Mouse (Mus musculus) forebrain, embryonic 15.5 days (tissue): ENCODE results near the gene Scg5. TPM values are rescaled to one million over a fixed set of nuclear protein-coding genes. Genes with fewer than 3 reads are reported as not detected.

Experiments
- ATAC-seq: fragments of 200-750 bp; cut with Nextera tagmentation; replicated peaks from 2 replicates; pipeline ENCODE4 v1.8.0; 2017; ENCODE audit warnings: mild to moderate bottlenecking, moderate TSS enrichment, moderate library complexity
- H3K27ac ChIP-seq: fragments of 300-500 bp; sonication (generic); replicated peaks from 2 replicates; pipeline ENCODE4 v1.5.1; 2015; ENCODE audit warnings: mild to moderate bottlenecking, inconsistent platforms
- H3K27me3 ChIP-seq: fragments of 300-500 bp; sonication (generic); 2 replicates; pipeline ENCODE4 v1.6.1; 2015; ENCODE audit warnings: inconsistent platforms
- H3K36me3 ChIP-seq: fragments of 300-500 bp; sonication (generic); 2 replicates; pipeline ENCODE4 v1.6.1; 2015; ENCODE audit warnings: mild to moderate bottlenecking, inconsistent platforms
- H3K4me1 ChIP-seq: fragments of 300-500 bp; sonication (generic); 2 replicates; pipeline ENCODE4 v1.6.1; 2015; ENCODE audit warnings: inconsistent platforms
- H3K4me2 ChIP-seq: fragments of 300-500 bp; sonication (generic); replicated peaks from 2 replicates; pipeline ENCODE4 v1.6.1; 2015; ENCODE audit warnings: mild to moderate bottlenecking, inconsistent platforms
- H3K4me3 ChIP-seq: fragments of 300-500 bp; sonication (generic); 2 replicates; pipeline ENCODE4 v1.5.1; 2015; ENCODE audit warnings: mild to moderate bottlenecking, inconsistent platforms
- H3K9ac ChIP-seq: fragments of 300-500 bp; sonication (generic); replicated peaks from 2 replicates; pipeline ENCODE4 v1.6.1; 2015; ENCODE audit warnings: mild to moderate bottlenecking, inconsistent platforms
- H3K9me3 ChIP-seq: fragments of 300-500 bp; sonication (generic); 2 replicates; pipeline ENCODE4 v1.6.1; 2016; ENCODE audit warnings: inconsistent platforms
- WGBS: fragments of 180-500 bp; shearing (Covaris S2); methylation state at CpG from one replicate; pipeline ENCODE4 v1.1.7; 2015; ENCODE audit warnings: mixed read lengths; 5-methylcytosine and 5-hydroxymethylcytosine counted together
- polyA plus RNA-seq: library from polyadenylated mRNA; unstranded; fragments of >200 nt; fragmentation: Nextera tagmentation; extraction: Ambion mirVana; gene quantifications from 2 replicates; pipeline ENCODE4 v1.2.1, GENCODE M21; 2015

Gene Scg5
- 193 and 207 TPM in 2 replicates for polyA plus RNA-seq

- Histone ChIP-seq H3K27ac (peak within 1 kb of the TSS; percentile 98), H3K9ac (peak within 1 kb of the TSS; percentile 74), H3K36me3 (peaks cover 11% of the 10 kb centered on the region; the same call in 1 of the 2 replicates), H3K4me2 (peak within 1 kb of the TSS; percentile 49), H3K4me1 (peaks cover 43% of the 10 kb centered on the region), H3K4me3 (peak within 1 kb of the TSS; percentile 58), H3K27me3 (no peaks in the 10 kb centered on the region), H3K9me3 (no peaks in the 10 kb centered on the region)
- WGBS, result 9% methylated on average over 23 of the region's 23 CpGs
- ATAC-seq, result peak; percentile 96
These were observed at the start of gene Scg5 for GRCm38 (mm10) chr2:113828943-113829882. Gene Scg5 (minus strand): TSS chr2:113829121.

- WGBS, result 86% methylated on average over 1 of the region's 1 CpGs
These were observed 41.2 kb upstream of the Scg5 start for GRCm38 (mm10) chr2:113870115-113870514.

GRCm38 (mm10) chr2:113868404-113868803 lies 39.5 kb upstream of the Scg5 start:
- Histone ChIP-seq H3K9me3 (no peaks in the 10 kb centered on the region), H3K4me3 (no peak overlapping the region), H3K4me1 (no peaks in the 10 kb centered on the region), H3K27ac (no peak overlapping the region), H3K4me2 (no peak overlapping the region), H3K9ac (no peak overlapping the region), H3K36me3 (no peaks in the 10 kb centered on the region), H3K27me3 (0 out of 2 replicates have a peak, but pooled peaks cover 2% of the 10 kb centered on the region)
- 79% methylated on average over 4 of the region's 4 CpGs for WGBS
- ATAC-seq, result no peak

More at GRCm38 (mm10) chr2:113870115-113870514, 41.2 kb upstream of the Scg5 start:
- no peaks in the 10 kb centered on the region for H3K4me1 ChIP-seq
- H3K9ac ChIP-seq, result no peak overlapping the region
- no peak overlapping the region for H3K4me3 ChIP-seq
- H3K9me3 ChIP-seq, result no peaks in the 10 kb centered on the region
- H3K4me2 ChIP-seq, result no peak overlapping the region
- no peak overlapping the region for H3K27ac ChIP-seq
- no peaks in the 10 kb centered on the region for H3K36me3 ChIP-seq
- H3K27me3 ChIP-seq, result 0 out of 2 replicates have a peak, but pooled peaks cover 2% of the 10 kb centered on the region
- ATAC-seq, result no peak

GRCm38 (mm10) chr2:113866155-113866554 lies 37.2 kb upstream of the Scg5 start:
- H3K9me3 ChIP-seq, result no peaks in the 10 kb centered on the region
- H3K27ac ChIP-seq, result no peak overlapping the region
- H3K4me2 ChIP-seq, result no peak overlapping the region
- WGBS, result 54% methylated on average over 2 of the region's 2 CpGs
- 0 out of 2 replicates have a peak, but pooled peaks cover 2% of the 10 kb centered on the region for H3K27me3 ChIP-seq
- H3K4me3 ChIP-seq, result no peak overlapping the region
- no peak overlapping the region for H3K9ac ChIP-seq
- H3K36me3 ChIP-seq, result no peaks in the 10 kb centered on the region
- ATAC-seq, result no peak
- no peaks in the 10 kb centered on the region for H3K4me1 ChIP-seq

GRCm38 (mm10) chr2:113849141-113849540 lies 20.2 kb upstream of the Scg5 start:
- no peaks in the 10 kb centered on the region for H3K27me3 ChIP-seq
- no peaks in the 10 kb centered on the region for H3K36me3 ChIP-seq
- H3K27ac ChIP-seq, result peak overlapping the region; percentile 78
- peak overlapping the region; percentile 79 for H3K4me3 ChIP-seq
- under 1% methylated on average over 3 of the region's 3 CpGs for WGBS
- no peaks in the 10 kb centered on the region for H3K9me3 ChIP-seq
- peak overlapping the region; percentile 94 for H3K4me2 ChIP-seq
- peak; percentile 75 for ATAC-seq
- peaks cover 33% of the 10 kb centered on the region for H3K4me1 ChIP-seq
- H3K9ac ChIP-seq, result peak overlapping the region; percentile 60

GRCm38 (mm10) chr2:113848245-113849121 lies 19.6 kb upstream of the Scg5 start, which contains the start of gene Arhgap11a:
Gene Arhgap11a (minus strand): TSS chr2:113848661.
- peak; percentile 98 for ATAC-seq
- H3K9ac ChIP-seq, result peak within 1 kb of the TSS; percentile 60
- no peaks in the 10 kb centered on the region for H3K36me3 ChIP-seq
- under 1% methylated on average over 48 of the region's 48 CpGs for WGBS
- no peaks in the 10 kb centered on the region for H3K9me3 ChIP-seq
- H3K4me1 ChIP-seq, result peaks cover 33% of the 10 kb centered on the region
- H3K27me3 ChIP-seq, result no peaks in the 10 kb centered on the region
- peak within 1 kb of the TSS; percentile 79 for H3K4me3 ChIP-seq
- peak within 1 kb of the TSS; percentile 78 for H3K27ac ChIP-seq
- H3K4me2 ChIP-seq, result peak within 1 kb of the TSS; percentile 94

GRCm38 (mm10) chr2:113847678-113848244 lies 18.8 kb upstream of the Scg5 start:
- H3K4me3 ChIP-seq, result peak overlapping the region; percentile 79
- no peaks in the 10 kb centered on the region for H3K27me3 ChIP-seq
- under 1% methylated on average over 24 of the region's 24 CpGs for WGBS
- peaks cover 33% of the 10 kb centered on the region for H3K4me1 ChIP-seq
- peak overlapping the region; percentile 94 for H3K4me2 ChIP-seq
- no peaks in the 10 kb centered on the region for H3K9me3 ChIP-seq
- no peaks in the 10 kb centered on the region for H3K36me3 ChIP-seq
- no peak for ATAC-seq
- peak overlapping the region; percentile 60 for H3K9ac ChIP-seq
- peak overlapping the region; percentile 78; the same call in 1 of the 2 replicates for H3K27ac ChIP-seq

GRCm38 (mm10) chr2:113845081-113845480 lies 16.2 kb upstream of the Scg5 start:
- ATAC-seq, result no peak
- no peaks in the 10 kb centered on the region for H3K9me3 ChIP-seq
- no peaks in the 10 kb centered on the region for H3K27me3 ChIP-seq
- WGBS, result 63% methylated on average over 4 of the region's 4 CpGs
- H3K4me1 ChIP-seq, result peaks cover 33% of the 10 kb centered on the region
- H3K4me2 ChIP-seq, result no peak overlapping the region
- H3K9ac ChIP-seq, result no peak overlapping the region
- no peak overlapping the region for H3K27ac ChIP-seq
- no peak overlapping the region for H3K4me3 ChIP-seq
- no peaks in the 10 kb centered on the region for H3K36me3 ChIP-seq

GRCm38 (mm10) chr2:113841656-113842437 lies 12.9 kb upstream of the Scg5 start:
- 97% methylated on average over 4 of the region's 4 CpGs for WGBS
- ATAC-seq, result no peak
- H3K9me3 ChIP-seq, result no peaks in the 10 kb centered on the region
- no peaks in the 10 kb centered on the region for H3K36me3 ChIP-seq
- peaks cover 14% of the 10 kb centered on the region for H3K4me1 ChIP-seq
- H3K4me3 ChIP-seq, result no peak overlapping the region
- no peak overlapping the region for H3K27ac ChIP-seq
- H3K9ac ChIP-seq, result no peak overlapping the region
- no peaks in the 10 kb centered on the region for H3K27me3 ChIP-seq
- H3K4me2 ChIP-seq, result no peak overlapping the region

- ATAC-seq, result no peak
- Histone ChIP-seq H3K4me2 (no peak overlapping the region), H3K9ac (no peak overlapping the region), H3K4me1 (no peaks in the 10 kb centered on the region), H3K9me3 (no peaks in the 10 kb centered on the region), H3K4me3 (no peak overlapping the region), H3K27me3 (no peaks in the 10 kb centered on the region), H3K27ac (no peak overlapping the region), H3K36me3 (peaks cover 12% of the 10 kb centered on the region)
- 84% methylated on average over 4 of the region's 4 CpGs for WGBS
These were observed 10.6 kb upstream of the Scg5 start for GRCm38 (mm10) chr2:113839488-113839887.

GRCm38 (mm10) chr2:113835219-113835618 lies 6.3 kb upstream of the Scg5 start:
- H3K27ac ChIP-seq, result no peak overlapping the region
- no peak overlapping the region for H3K4me2 ChIP-seq
- H3K9ac ChIP-seq, result no peak overlapping the region
- ATAC-seq, result no peak
- H3K4me3 ChIP-seq, result no peak overlapping the region
- H3K36me3 ChIP-seq, result peaks cover 23% of the 10 kb centered on the region
- no peaks in the 10 kb centered on the region for H3K9me3 ChIP-seq
- 91% methylated on average over 3 of the region's 3 CpGs for WGBS
- H3K4me1 ChIP-seq, result no peaks in the 10 kb centered on the region
- H3K27me3 ChIP-seq, result no peaks in the 10 kb centered on the region
